Mouse (Mus musculus) G1E (cell line): ENCODE results near the gene Micu2. TPM values are rescaled to one million over a fixed set of nuclear protein-coding genes. Genes with fewer than 3 reads are reported as not detected.
"Not testable (repeated sequence)": the region's sequence is repeated elsewhere in the genome, so short reads cannot be mapped to it uniquely, and the experiment has no call there.

ENCODE experiments used
- ATAC-seq: 2 replicates; pipeline ENCODE4 v1.8.0; 2016; ENCODE audit warnings: mild to moderate bottlenecking; ENCODE audit not compliant: insufficient number of reproducible peaks, poor library complexity, low FRiP score, severe bottlenecking; ENCODE audit errors: extremely low read depth
- DNase-seq: peaks from one replicate; pipeline ENCODE4 v3.0.0; 2012; ENCODE audit warnings: low spot score
- H3K27me3 ChIP-seq: 2 replicates; pipeline ENCODE4 v1.6.1; 2012; ENCODE audit warnings: mild to moderate bottlenecking, low read length, inconsistent platforms; ENCODE audit not compliant: insufficient read depth
- H3K36me3 ChIP-seq: replicated peaks from 2 replicates; pipeline ENCODE3; 2012; ENCODE audit warnings: mild to moderate bottlenecking, inconsistent platforms
- H3K4me1 ChIP-seq: 2 replicates; pipeline ENCODE4 v1.6.1; 2012; ENCODE audit warnings: low read depth, low read length, inconsistent platforms, mixed read lengths; ENCODE audit not compliant: insufficient read depth
- H3K4me3 ChIP-seq: 2 replicates; pipeline ENCODE4 v1.5.1; 2012; ENCODE audit warnings: low read depth, mild to moderate bottlenecking, inconsistent platforms, low read length, moderate library complexity, mixed read lengths
- H3K9me3 ChIP-seq: replicated peaks from 2 replicates; pipeline ENCODE4 v1.6.1; 2012; ENCODE audit warnings: inconsistent platforms
- CTCF ChIP-seq: IDR thresholded peaks from 2 replicates; pipeline ENCODE4 v1.5.1; 2012; ENCODE audit warnings: low read depth, low read length, inconsistent platforms, mixed read lengths
- GATA1 ChIP-seq: IDR thresholded peaks from 2 replicates; pipeline ENCODE4 v1.6.1; 2012; ENCODE audit warnings: borderline replicate concordance, low read length, inconsistent platforms, mixed read lengths
- GATA2 ChIP-seq: IDR thresholded peaks from 2 replicates; pipeline ENCODE4 v1.6.1; 2012; ENCODE audit warnings: low read depth, low read length, inconsistent platforms, borderline replicate concordance
- POLR2AphosphoS5 ChIP-seq: IDR thresholded peaks from 2 replicates; pipeline ENCODE4 v1.6.1; 2012; ENCODE audit warnings: low read depth, low read length, inconsistent platforms; ENCODE audit not compliant: insufficient replicate concordance
- TAL1 ChIP-seq: conservative IDR thresholded peaks from 2 replicates; pipeline ENCODE4 v1.6.1; 2012; ENCODE audit warnings: low read depth, low read length, inconsistent platforms, mixed read lengths
- polyA plus RNA-seq: library from polyadenylated mRNA; stranded (reverse); fragments of >175 nt; gene quantifications from 2 replicates; pipeline ENCODE4 v1.2.3, GENCODE M21; 2012
- total RNA-seq, 2 experiments: library from RNA; stranded (forward) in 1 of 2; stranded (reverse) in 1 of 2; fragments of 200-1000 nt in 1 of 2; fragments of >200 nt in 1 of 2; fragmentation: Nextera tagmentation in 1 of 2; gene quantifications; 2 replicates each; pipeline ENCODE4 v1.2.3; 2014 to 2017

The Micu2 gene
- total and polyA plus RNA-seq, 3 experiments: 23.0 to 46.9 (median 28.4) TPM

GRCm38 (mm10) chr14:57919148-57919875 lies 79.8 kb downstream of the Micu2 start:
- peaks cover 2% of the 10 kb centered on the region for H3K36me3 ChIP-seq
- TF ChIP-seq POLR2AphosphoS5: no peak

DNA sequence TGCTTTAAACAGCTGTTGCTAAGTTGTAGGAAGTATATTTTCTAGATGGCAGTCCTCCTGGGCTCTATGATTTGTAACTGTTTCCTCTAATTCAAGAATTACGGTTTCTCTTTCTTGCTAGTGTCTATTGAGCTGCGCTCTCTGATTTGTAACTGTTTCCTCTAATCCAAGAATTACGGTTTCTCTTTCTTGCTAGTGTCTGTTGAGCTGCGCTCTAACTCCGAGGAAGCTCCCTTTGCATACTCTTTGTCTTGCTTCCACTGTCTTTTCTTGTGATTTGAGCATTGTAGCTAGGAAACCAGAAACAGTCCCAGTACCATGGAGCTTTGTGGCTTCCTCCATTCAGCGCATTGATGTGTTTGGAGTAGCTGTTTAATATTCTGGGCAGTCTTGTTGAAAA lies 83.7 kb downstream of the Micu2 start:
- Histone ChIP-seq H3K4me1 (peaks cover 13% of the 10 kb centered on the region), H3K27me3 (no peaks in the 10 kb centered on the region), H3K4me3 (no peak overlapping the region), H3K9me3 (no peaks in the 10 kb centered on the region), H3K36me3 (peaks cover 2% of the 10 kb centered on the region)
- no peak for ATAC-seq
- no peak for DNase-seq
- TF ChIP-seq GATA2 (no peak), TAL1 (no peak), GATA1 (no peak), POLR2AphosphoS5 (no peak), CTCF (no peak)

More at GRCm38 (mm10) chr14:57919148-57919875, 79.8 kb downstream of the Micu2 start:
- DNase-seq (no peak), ATAC-seq (no peak)
- H3K4me3 ChIP-seq: no peak overlapping the region
- no peaks in the 10 kb centered on the region for H3K9me3 ChIP-seq
- no peaks in the 10 kb centered on the region for H3K4me1 ChIP-seq
- H3K27me3 ChIP-seq: no peaks in the 10 kb centered on the region

GRCm38 (mm10) chr14:57912211-57913007 lies 86.7 kb downstream of the Micu2 start:
- not testable (repeated sequence) for H3K9me3 ChIP-seq, ATAC-seq, H3K4me3 ChIP-seq, H3K27me3 ChIP-seq, DNase-seq, H3K36me3 ChIP-seq
- H3K4me1 ChIP-seq: peaks cover 20% of the 10 kb centered on the region

GRCm38 (mm10) chr14:57911787-57912186 lies 87.3 kb downstream of the Micu2 start:
- not testable (repeated sequence) for H3K4me3 ChIP-seq, H3K27me3 ChIP-seq, DNase-seq, H3K36me3 ChIP-seq, H3K9me3 ChIP-seq
- H3K4me1 ChIP-seq: peaks cover 24% of the 10 kb centered on the region
- ATAC-seq: 0 out of 2 replicates have a peak, but pooled peaks have one; percentile 24

DNA sequence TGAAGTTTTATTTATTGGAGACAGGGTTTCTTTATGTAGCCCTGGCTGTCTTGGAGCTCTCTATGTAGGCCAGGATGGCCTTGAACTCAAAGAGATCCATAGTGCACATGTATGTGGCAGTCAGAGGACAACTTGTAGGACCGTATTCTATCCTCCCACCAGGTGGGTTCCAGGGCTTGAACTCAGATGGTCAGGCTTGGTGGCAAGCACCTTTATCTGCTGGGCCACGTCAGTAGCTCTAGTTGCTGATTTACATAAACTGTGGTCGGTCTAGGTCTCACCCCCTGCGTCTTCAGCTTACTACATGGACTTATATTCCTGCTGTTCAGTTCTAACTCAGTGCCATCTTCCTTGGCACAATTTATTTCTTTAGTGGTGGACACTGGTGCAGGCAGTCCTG lies 87.7 kb downstream of the Micu2 start:
- H3K9me3 ChIP-seq: no peaks in the 10 kb centered on the region

DNA sequence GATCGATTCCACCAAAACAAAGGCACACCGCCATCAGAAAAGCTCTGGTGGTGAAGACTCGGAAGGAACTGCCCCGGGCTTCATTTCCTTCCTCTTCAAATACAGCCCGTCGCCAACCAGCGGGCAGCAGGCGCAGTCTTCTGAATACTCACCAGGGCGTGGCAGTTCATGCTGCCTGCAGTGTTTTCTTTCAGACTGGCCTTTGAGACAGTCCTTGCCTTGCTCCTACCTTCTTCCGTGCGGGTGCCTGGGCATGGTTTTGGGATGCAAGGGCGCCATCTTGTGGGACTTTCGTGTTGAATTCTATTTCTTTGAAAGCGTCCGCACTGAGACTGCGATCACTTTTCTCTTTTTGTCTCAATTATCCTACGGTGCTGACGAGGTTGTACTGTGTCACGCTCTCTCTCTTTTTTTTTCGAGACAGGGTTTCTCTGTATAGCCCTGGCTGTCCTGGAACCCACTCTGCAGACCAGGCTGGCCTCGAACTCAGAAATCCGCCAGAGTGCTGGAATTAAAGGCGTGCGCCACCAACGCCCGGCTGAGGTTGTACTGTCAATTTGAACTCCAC lies 88.5 kb downstream of the Micu2 start:
- no peaks in the 10 kb centered on the region; the same call in 1 of the 2 replicates for H3K27me3 ChIP-seq
- H3K36me3 ChIP-seq: no peaks in the 10 kb centered on the region
- ATAC-seq: peak; percentile 96
- peak; percentile 60 for DNase-seq
- H3K4me1 ChIP-seq: peaks cover 24% of the 10 kb centered on the region
- H3K9me3 ChIP-seq: no peaks in the 10 kb centered on the region
- TF ChIP-seq POLR2AphosphoS5 (no peak), TAL1 (no peak), GATA2 (no peak)
- H3K4me3 ChIP-seq: peak overlapping the region; percentile 55; the same call in 1 of the 2 replicates

More for the DNA sequence above, 87.7 kb downstream of the Micu2 start:
- no peak for ATAC-seq
- no peaks in the 10 kb centered on the region; the same call in 1 of the 2 replicates for H3K27me3 ChIP-seq
- H3K36me3 ChIP-seq: no peaks in the 10 kb centered on the region
- TF ChIP-seq POLR2AphosphoS5 (no peak), TAL1 (no peak), CTCF (no peak), GATA2 (no peak), GATA1 (no peak)
- peaks cover 24% of the 10 kb centered on the region for H3K4me1 ChIP-seq
- H3K4me3 ChIP-seq: no peak overlapping the region
- no peak for DNase-seq
